Mouse (Mus musculus): Measurements from ENCODE around the gene Ttc39a. TPM values are rescaled to one million over a fixed set of nuclear protein-coding genes. Genes with fewer than 3 reads are reported as not detected.

Gene Ttc39a
- polyA plus RNA-seq, 1 experiment from 2014 or later = 7.2 TPM

- DNase-seq (ENCODE audit: low read depth, low spot score) = no peak
- ATAC-seq = no peak
Measured at GRCm38 (mm10) chr4:109420138-109420795, 13.8 kb downstream of the Ttc39a start.

DNA sequence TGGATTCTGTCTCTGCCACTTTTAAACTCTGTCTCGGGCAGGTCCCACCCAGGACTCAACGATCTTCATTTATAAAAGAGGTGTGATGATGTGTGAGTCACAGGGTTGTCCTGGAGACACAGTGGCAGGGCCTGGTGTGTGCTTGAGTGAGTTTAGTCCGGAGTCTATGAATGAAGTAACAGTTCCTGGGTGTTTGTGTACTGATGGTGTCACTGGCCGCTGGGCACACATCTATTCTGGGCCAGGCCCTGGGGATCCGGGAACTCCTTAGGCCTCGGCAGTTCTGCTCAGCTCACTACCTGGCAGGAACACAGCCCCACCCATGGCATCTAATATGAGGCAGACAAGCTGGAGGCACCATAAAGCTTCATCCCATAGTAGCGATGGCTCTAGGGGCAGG, 15.2 kb downstream of the Ttc39a start:
- POLR2A ChIA-PET = interaction anchor here (0.6 kb wide), 1 partner anchor 95 kb away, joined by 3 read pairs; no protein-coding TSS in a partner anchor
- CTCF ChIA-PET = interaction anchor here (1.9 kb wide), 1 partner anchor 17 kb away, joined by 4 read pairs; no protein-coding TSS in a partner anchor
- ATAC-seq (peak; percentile 37), DNase-seq (ENCODE audit: low read depth, low spot score) (no peak)
- in situ Hi-C loops (cut with MboI; ENCODE audit: low pct_unique_long_range_greater_than_20kb) = no loop called here
- no peaks in the 10 kb centered on the region for H3K27me3 ChIP-seq
- TF ChIP-seq CTCF (IDR thresholded peaks at IDR 0.05) = no peak

More at GRCm38 (mm10) chr4:109420138-109420795, 13.8 kb downstream of the Ttc39a start:
- CTCF ChIA-PET = interaction anchor here (1.9 kb wide), 1 partner anchor 15 kb away, joined by 4 read pairs; no protein-coding TSS in a partner anchor
- POLR2A ChIA-PET = no interaction called here
- TF ChIP-seq CTCF (IDR thresholded peaks at IDR 0.05) = no peak
- no peaks in the 10 kb centered on the region for H3K27me3 ChIP-seq
- in situ Hi-C loops (cut with MboI; ENCODE audit: low pct_unique_long_range_greater_than_20kb) = no loop called here

DNA sequence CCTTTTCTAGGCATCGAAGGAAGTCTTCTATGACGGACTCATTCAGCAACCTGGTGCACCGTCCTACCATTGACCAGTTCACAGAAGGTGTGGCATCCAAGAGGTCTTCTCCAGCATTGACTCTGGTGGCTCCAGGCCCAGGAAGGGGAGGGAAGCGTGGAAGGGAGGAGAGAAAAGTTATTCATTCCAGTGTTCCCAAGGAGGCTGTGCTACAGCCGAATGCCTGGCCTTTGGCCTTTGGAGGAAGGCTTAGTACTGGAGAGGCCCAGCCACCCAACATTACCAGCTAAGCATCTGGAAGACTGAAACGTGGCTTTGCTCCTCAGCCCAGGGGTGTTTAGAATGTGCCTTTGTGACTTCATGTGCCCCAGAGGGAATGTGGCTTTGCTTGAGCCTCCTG, 16.0 kb downstream of the Ttc39a start:
- ATAC-seq = no peak
- no peak for TF ChIP-seq CTCF (IDR thresholded peaks at IDR 0.05)
- DNase-seq (ENCODE audit: low read depth, low spot score) = no peak
- H3K27me3 ChIP-seq = no peaks in the 10 kb centered on the region
- in situ Hi-C loops (cut with MboI; ENCODE audit: low pct_unique_long_range_greater_than_20kb) = no loop called here
- ChIA-PET POLR2A (no interaction called here), CTCF (no interaction called here)

GRCm38 (mm10) chr4:109423438-109423837, 17.0 kb downstream of the Ttc39a start:
- POLR2A ChIA-PET = no interaction called here
- ATAC-seq (no peak), DNase-seq (ENCODE audit: low read depth, low spot score) (no peak)
- in situ Hi-C loops (cut with MboI; ENCODE audit: low pct_unique_long_range_greater_than_20kb) = no loop called here
- CTCF ChIA-PET = no interaction called here
- TF ChIP-seq CTCF (IDR thresholded peaks at IDR 0.05) = no peak
- H3K27me3 ChIP-seq = no peaks in the 10 kb centered on the region

GRCm38 (mm10) chr4:109427058-109427457, 20.6 kb downstream of the Ttc39a start:
- DNase-seq (ENCODE audit: low read depth, low spot score) = no peak
- CTCF ChIA-PET = interaction anchor here (1.3 kb wide), 1 partner anchor 10 kb away, joined by 4 read pairs; no protein-coding TSS in a partner anchor
- H3K27me3 ChIP-seq = no peaks in the 10 kb centered on the region
- no peak for ATAC-seq
- no peak for TF ChIP-seq CTCF (IDR thresholded peaks at IDR 0.05)
- in situ Hi-C loops (cut with MboI; ENCODE audit: low pct_unique_long_range_greater_than_20kb) = no loop called here
- POLR2A ChIA-PET = no interaction called here

DNA sequence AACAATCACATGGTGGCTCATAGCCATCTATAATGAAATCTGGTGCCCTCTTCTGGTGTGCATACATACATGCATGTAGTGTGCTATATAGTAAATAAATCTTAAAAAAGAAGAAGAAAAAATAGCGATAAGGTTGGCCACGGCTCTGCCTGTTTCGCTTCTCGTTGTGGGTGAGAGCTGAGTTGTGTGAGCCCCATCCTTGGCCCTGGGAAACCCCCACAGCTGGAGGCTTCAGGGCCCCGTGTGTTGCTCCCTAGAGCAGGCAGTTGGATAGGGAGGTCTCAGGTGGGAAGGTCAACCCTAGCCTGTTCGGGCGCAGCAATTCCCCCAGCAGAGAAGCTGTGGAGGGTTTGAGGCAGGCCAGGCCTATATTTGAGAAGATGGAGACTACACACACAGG, 23.8 kb downstream of the Ttc39a start:
- DNase-seq (ENCODE audit: low read depth, low spot score) = no peak
- TF ChIP-seq CTCF (IDR thresholded peaks at IDR 0.05) = no peak
- in situ Hi-C loops (cut with MboI; ENCODE audit: low pct_unique_long_range_greater_than_20kb) = loop anchor here (5.0 kb wide), 1 partner anchor 42 kb away; no protein-coding TSS in a partner anchor
- CTCF ChIA-PET = no interaction called here
- POLR2A ChIA-PET = no interaction called here
- ATAC-seq = no peak
- no peaks in the 10 kb centered on the region for H3K27me3 ChIP-seq

DNA sequence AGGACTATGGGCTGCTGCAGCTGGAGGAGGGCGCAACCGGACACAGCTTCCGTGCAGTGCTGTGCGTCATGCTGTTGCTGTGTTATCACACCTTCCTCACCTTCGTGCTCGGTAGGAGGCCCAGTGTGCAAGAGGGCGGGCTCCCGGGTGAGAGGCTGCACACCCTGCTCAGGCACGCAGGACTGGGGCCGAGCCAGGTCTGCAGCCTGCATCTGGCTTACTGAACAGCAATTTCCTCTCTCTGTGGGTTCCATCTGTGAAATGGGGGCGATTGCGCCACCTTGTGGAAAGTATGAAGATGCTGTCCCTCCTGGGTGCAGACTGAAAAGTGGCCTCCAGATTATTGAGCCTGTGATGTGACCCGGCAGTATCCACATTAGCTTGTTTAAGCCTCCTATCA, 24.4 kb downstream of the Ttc39a start:
- no peaks in the 10 kb centered on the region for H3K27me3 ChIP-seq
- no peak for ATAC-seq
- DNase-seq (ENCODE audit: low read depth, low spot score) = no peak
- no peak for TF ChIP-seq CTCF (IDR thresholded peaks at IDR 0.05)
- ChIA-PET CTCF (no interaction called here), POLR2A (no interaction called here)
- in situ Hi-C loops (cut with MboI; ENCODE audit: low pct_unique_long_range_greater_than_20kb) = loop anchor here (5.0 kb wide), 1 partner anchor 41 kb away; no protein-coding TSS in a partner anchor

DNA sequence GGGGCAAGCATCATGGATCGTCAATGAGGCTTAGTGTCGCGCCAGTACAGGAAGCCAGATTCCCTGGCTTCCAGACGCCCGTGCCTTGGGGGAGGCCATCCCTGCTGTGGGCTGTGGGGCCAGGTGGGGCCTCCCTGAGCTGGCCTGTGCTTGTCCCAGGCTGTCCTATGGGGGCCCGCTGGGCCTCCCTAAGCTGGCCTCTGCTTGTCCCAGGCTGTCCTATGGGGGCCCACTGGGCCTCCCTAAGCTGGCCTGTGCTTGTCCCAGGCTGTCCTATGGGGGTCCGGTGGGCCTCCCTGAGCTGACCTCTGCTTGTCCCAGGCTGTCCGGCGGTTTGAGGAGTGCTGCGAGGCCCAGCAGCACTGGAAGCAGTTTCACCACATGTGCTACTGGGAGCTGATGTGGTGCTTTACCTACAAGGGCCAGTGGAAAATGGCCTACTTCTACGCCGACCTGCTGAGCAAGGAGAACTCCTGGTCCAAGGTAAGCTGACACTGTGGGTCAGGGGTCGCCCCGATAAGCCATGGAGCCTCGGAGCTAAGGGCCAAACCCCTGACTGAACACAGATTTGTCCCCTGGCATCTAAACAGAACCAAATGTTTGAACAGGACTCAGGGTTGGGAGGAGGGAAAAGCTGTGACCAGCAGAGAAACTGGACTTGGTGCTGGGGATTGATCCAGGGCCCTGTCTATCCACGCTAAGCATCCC, 26.4 kb downstream of the Ttc39a start:
- in situ Hi-C loops (cut with MboI; ENCODE audit: low pct_unique_long_range_greater_than_20kb) = loop anchor here (5.0 kb wide), 1 partner anchor 39 kb away; no protein-coding TSS in a partner anchor
- CTCF ChIA-PET = interaction anchor here (0.9 kb wide), 1 partner anchor 34 kb away, joined by 3 read pairs; no protein-coding TSS in a partner anchor

DNA sequence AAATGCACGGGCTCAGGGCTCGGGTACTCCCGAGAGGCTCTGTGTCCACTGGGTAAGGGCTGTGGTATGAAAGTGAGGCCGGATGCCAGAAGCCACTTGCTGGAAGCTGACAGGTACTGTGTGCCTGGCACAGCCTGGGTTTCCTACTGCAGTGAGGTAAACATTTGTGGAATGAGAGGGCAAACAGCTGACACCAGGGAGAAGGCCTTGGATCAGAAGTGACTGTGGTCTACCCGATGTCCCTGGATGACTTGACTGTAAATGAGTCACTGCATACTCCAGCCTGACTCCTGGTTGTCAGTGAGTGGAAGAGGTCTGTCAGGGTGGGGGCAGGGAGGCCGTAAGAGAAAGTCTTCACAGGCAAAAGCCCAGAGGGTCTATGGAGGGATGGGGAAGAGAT, 27.2 kb downstream of the Ttc39a start:
- in situ Hi-C loops (cut with MboI; ENCODE audit: low pct_unique_long_range_greater_than_20kb) = loop anchor here (5.0 kb wide), 1 partner anchor 39 kb away; no protein-coding TSS in a partner anchor
- ChIA-PET CTCF (interaction anchor here (0.9 to 1.5 kb wide), 2 partner anchors 33 to 71 kb away, joined by 3 to 4 read pairs; no protein-coding TSS in a partner anchor), POLR2A (interaction anchor here (0.7 to 1.7 kb wide), 2 partner anchors 16 to 27 kb away, joined by 8 to 9 read pairs; partner anchors contain the start of gene Ttc39a)
- ATAC-seq (peak; percentile 96), DNase-seq (ENCODE audit: low read depth, low spot score) (no peak)
- no peaks in the 10 kb centered on the region for H3K27me3 ChIP-seq
- TF ChIP-seq CTCF (IDR thresholded peaks at IDR 0.05) = no peak

More for the DNA sequence above, 26.4 kb downstream of the Ttc39a start:
- no peak for DNase-seq (ENCODE audit: low read depth, low spot score)
- peak; percentile 1 for ATAC-seq
- TF ChIP-seq CTCF (IDR thresholded peaks at IDR 0.05) = no peak
- no peaks in the 10 kb centered on the region for H3K27me3 ChIP-seq
- POLR2A ChIA-PET = interaction anchor here (0.7 to 1.7 kb wide), 2 partner anchors 15 to 26 kb away, joined by 8 to 9 read pairs; partner anchors contain the start of gene Ttc39a

GRCm38 (mm10) chr4:109434256-109434655, 27.8 kb downstream of the Ttc39a start:
- POLR2A ChIA-PET = interaction anchor here (0.7 to 1.7 kb wide), 3 partner anchors 28 to 221 kb away, joined by 4 to 11 read pairs (median 8); partner anchors contain the start of gene Ttc39a
- H3K27me3 ChIP-seq = no peaks in the 10 kb centered on the region
- in situ Hi-C loops (cut with MboI; ENCODE audit: low pct_unique_long_range_greater_than_20kb) = loop anchor here (5.0 kb wide), 1 partner anchor 38 kb away; no protein-coding TSS in a partner anchor
- DNase-seq (ENCODE audit: low read depth, low spot score) = no peak
- CTCF ChIA-PET = interaction anchor here (1.5 kb wide), 1 partner anchor 70 kb away, joined by 4 read pairs; no protein-coding TSS in a partner anchor
- TF ChIP-seq CTCF (IDR thresholded peaks at IDR 0.05) = no peak
- no peak for ATAC-seq
